Mouse (Mus musculus): Measurements from ENCODE around the gene Taf6l.
A peak's percentile ranks its signal among the peaks of the same experiment; 100 is the strongest.

Taf6l gene

DNA sequence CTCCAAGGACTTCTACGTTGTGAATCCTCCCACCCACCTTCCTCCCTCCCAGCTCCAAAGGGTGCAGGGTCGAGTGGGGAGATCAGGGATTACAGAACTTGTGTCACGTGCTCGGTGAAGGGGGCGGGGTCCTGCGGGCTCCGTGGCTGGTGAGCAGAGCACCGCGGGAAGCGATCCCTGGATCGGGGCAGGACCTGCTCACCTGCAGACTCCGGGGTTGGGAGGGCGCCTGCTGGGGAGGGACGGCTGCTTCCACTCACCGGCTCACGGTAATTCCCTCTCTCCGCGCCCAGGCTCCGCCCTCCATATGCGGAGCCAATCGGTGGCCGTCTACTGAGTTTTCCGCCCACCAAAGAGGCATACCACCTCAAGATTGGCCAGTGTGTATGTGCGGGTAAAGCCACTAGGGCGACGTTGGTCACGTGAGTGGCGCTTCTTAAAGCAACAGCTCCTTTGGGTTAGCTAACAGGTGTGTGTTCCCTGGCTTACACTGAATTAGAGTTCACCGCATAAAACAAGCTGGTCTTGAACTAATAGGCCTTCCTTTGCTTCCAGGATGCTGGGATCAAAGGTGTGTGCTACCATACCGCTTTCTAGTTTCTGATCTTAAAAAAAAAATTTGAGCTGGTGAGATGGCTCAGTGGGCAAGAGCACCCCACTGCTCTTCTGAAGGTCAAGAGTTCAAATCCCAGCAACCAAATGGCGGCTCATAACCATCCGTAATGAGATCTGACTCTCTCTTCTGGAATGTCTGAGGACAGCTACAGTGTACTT lies at the start of gene Taf6l:
TSS of gene Taf6l (minus strand) at position 410 of the 774 bp plus-strand sequence.
- DNase-seq (ENCODE audit: low spot score) = peak; percentile 92

DNA sequence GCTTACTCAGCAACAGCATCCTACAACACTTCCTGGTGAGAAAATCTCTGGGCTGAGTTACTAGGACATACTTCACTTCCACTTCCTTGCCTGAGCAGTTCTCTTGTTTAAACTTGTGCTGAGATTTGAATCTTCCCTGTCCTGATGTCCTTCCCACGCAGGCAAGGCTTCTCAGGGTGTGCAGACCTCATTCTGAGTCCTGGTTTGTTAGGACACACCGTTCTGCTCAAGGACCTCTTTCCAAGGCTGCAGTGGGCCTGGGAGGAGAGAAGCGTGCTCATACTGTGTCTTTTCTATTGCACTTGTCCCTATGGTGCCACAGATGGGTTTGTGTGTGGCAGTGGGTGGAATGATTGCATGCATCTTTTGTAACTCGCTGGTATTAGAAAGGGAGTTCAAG lies 46.8 kb upstream of the Taf6l start:
- DNase-seq (ENCODE audit: low spot score) = no peak

DNA sequence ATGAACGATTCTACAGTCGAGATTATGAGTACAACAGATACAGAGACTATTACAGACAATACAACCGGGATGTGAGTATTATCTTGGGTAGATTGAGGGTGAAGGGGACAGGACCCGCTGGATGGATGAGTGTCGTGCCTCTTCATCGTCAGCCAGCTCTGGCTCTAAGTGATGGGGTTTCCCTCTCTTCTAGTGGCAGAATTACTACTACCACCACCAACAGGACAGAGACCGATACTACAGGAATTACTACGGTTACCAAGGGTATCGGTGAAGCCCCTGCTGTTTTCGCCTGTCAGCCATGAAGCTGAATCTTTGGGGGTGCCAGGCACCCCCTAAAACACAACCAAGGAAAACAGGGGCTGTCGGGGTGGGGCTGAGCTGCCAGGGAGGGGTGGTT lies 45.0 kb upstream of the Taf6l start:
- DNase-seq (ENCODE audit: low spot score) = no peak

DNA sequence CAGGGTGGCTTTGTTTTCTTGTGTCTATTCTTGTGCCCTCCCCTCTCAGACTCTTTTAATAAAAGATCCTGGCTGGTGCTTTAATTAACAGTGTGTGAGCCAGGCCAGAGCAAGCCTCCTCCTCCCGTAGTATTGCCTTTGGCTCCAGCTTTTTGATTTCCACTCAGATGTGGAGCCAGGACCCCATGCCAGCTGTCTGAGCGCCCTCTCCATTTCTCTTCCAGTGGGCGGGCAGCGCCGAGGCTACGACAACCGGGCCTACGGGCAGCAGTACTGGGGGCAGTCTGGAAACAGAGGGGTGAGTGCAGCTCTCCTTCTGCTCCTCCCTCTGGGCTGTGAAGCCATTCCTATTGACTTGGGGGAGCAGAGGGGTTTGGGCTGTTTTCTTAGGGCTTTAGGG lies 44.4 kb upstream of the Taf6l start:
- no peak for DNase-seq (ENCODE audit: low spot score)

DNA sequence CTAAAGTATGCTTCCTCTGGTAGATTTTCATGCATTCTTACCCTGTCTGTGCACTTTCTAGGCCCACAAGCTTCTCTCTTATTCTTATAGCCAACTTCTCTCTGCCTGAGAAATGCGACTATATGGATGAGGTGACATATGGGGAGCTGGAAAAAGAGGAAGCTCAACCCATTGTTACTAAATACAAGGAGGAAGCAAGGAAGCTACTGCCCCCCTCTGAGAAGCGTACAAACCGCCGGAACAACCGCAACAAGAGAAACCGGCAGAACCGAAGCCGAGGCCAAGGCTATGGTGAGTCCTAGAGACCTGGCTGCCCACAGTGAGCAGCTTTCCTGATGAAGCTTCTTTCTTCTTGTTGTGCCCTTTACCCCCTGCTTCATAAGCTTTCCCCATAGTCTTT lies 43.4 kb upstream of the Taf6l start, which contains the start of gene AC129217.1:
TSS of gene AC129217.1 (plus strand) at position 114 of the 400 bp plus-strand sequence.
- DNase-seq (ENCODE audit: low spot score) = no peak

DNA sequence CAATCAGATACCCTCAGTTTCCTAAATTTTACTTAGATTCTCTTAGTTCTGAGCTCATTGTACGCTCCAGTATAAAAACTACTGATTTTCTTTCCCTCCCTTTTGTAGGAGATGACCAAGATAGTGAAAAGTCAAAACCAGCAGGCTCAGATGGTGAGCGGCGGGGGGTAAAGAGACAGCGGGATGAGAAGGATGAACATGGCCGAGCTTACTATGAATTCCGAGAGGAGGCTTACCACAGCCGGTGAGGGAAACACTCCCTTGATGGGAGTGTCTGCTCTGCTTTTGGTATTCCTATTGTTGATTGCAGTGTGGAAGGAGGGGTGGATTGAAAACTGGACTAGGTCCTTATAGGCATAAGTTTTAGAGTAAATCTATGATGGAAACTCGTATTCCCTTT lies 36.5 kb upstream of the Taf6l start:
- no peak for DNase-seq (ENCODE audit: low spot score)

DNA sequence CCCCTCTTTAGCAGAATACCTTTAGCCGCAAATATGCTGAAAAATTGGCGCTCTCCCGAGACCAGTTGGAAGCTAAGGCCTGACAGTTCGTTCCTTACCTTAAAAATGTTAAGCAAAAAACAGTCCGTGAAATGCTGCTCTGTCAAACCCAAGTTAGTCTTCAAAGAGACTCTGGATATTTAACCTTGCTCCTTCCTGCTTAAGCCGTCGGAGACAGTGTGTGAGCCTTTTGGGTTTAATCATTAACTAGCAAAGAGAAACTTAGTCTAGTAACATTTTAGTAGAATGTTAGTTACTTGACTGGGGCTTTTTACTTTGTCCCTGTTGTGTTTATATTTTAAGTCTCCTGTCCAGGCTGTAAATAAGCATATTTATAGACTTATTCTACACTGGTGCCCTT lies 34.9 kb upstream of the Taf6l start:
- DNase-seq (ENCODE audit: low spot score) = no peak

DNA sequence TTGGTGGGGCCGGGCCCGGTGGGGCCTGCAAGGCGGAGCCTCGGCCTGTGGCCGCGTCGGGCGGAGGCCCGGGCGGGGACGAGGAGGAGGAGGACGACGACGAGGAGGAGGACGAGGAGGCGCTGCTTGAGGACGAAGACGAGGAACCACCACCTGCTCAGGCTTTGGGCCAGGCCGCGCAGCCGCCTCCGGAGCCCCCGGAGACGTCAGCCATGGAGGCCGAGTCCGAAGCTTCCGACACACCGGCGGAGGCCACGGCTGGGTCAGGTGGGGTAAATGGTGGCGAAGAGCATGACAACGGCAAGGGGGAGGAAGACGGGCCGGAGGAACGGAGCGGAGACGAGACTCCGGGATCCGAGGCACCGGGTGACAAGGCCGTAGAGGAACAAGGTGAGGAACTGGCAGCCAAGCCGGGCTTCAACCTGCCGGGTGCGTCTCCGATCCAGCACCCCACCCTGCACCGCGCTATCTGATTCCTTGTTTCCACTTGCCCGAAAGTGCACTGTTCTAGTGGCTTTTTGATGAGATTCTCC lies 34.3 kb upstream of the Taf6l start:
- DNase-seq (ENCODE audit: low spot score) = no peak

DNA sequence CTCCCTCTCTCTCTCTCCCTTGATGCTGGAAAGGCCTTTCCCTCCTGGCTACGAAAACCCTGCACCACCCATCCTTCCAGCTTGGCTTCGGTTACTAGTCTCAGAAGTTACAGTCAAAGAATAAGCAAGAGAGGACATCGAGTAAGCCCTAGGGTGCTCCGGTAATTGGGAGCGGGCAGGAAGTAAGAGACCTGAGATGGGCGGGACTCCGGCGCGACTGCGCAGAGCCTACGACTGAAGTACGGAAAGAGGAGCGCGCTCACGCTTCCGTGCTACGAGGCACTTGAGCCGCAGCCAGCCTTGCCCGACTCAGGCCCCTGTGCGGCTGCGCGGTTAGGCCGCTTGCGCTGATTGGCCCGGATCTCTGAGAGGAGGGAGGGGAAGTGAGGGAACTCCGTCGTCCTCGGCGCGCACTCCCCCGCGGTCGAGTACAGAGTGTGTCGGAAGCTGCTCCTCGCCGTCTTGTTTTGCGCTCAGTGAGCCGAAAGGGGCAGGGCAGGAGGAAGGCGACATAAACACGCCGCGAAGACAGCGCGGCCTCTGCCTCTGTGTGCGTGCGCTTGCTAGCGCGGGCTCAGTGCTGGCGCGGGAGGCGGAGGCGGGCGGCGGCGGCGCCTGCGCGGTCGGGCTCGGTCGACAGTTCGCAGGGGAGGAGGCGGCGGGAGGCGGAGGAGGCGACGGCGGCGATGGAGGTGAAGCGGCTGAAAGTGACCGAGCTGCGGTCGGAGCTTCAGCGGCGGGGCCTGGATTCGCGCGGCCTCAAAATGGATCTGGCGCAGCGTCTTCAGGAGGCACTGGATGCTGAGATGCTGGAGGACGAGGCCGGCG lies 33.6 kb upstream of the Taf6l start, which contains the start of gene Hnrnpul2:
TSS of gene Hnrnpul2 (plus strand) at position 415 of the 828 bp plus-strand sequence.
- DNase-seq (ENCODE audit: low spot score) = peak; percentile 99

DNA sequence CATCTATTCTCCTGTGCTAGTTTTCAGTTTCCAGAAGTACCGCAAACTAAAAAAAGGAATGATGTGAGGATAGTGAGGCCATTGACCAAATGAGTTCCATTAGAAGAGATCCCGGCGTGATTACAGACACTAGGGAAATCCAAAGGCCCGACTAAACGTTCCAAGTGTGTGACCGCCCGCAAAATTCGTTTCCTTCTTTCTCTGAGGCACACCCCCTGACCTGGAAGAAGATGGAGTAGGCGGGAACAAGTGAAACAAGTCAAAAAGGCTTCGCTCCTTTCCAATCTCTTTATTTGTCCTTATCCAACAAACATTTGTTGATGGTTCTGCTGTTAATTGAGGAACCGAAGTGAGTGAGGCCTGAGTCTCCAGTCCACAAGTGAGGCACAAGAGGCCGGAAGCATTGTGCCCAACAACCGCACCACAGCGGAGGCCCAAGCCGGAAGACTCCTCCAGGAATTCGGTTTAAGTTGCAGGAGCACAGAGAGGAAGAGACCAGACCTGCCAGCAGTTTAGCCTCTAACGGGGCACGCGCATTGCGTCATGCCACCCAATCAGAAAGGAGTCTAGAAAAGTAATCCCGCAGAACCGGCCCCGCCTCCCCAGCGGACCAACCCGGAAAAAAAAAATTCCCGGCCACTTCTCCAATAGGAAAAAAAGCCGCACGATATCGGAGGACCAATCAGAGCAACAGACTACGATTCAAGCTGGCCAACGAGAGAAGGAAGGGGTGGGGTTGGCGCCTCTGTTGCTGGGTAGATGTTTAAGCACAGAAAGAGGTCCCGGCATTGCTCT lies 32.8 kb upstream of the Taf6l start, which contains the start of gene Ttc9c:
TSS of gene Ttc9c (minus strand) at position 533 of the 795 bp plus-strand sequence.
- DNase-seq (ENCODE audit: low spot score) = peak; percentile 97

DNA sequence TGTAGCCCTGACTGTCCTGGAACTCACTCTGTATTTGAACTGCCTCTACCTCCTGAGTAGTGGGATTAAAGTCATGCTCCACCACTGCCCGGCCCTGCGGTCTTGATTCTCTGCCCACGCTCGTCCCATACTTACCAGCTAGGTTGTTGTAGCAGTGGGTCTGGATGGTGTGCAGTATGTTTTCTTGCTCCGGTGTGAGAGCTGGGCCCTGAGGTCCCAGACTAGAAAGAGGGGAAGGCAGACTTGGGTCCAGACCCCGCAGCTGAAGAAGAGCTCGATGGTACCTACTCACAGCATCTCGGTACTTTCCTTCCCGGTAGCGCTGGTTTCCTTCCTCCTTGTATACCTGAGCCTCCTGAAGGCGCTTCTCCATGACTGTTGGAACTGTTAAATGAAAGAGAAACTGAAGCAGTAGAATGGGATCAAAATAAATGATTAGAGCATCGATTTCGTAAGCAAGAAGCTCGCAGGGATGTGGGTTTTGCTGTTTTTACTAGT lies 32.1 kb upstream of the Taf6l start:
- DNase-seq (ENCODE audit: low spot score) = no peak

DNA sequence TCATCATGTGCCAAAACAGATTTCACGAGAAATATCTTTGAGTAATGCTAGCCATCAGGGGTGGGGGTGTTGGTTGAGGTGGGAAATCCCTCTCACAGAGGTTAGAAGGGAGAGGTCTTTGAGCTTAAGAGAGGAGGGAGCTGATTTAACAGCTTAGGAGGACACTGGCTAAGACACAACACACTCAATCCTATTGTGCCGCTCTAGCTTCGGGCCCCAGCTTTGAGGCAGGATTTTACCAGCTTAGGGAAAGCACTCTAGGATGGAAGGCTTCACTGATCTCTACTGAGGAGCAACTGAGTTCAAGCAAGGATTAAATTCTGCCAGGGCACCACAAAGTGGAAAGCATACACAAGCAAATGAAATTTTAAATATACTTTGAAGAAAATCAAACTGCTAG lies 30.8 kb upstream of the Taf6l start:
- no peak for DNase-seq (ENCODE audit: low spot score)

DNA sequence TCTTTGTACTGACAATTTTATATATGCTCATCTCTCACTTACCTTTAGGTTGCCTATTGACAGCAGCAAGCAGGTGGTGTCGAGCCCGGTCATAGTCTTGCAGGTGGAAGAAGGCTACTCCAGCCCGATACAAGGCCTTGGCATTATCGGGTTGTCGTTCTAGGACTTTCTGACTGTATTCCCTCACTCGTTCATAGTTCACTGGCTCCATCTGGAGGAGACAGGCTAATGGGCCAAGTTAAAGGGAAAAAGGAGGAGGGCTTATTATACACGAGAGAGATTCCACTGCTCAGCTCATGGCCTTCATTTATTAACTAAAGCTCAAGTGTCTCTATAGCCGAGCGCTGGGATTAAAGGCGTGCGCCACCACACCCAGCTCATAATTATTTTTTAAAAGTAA lies 29.6 kb upstream of the Taf6l start:
- no peak for DNase-seq (ENCODE audit: low spot score)

DNA sequence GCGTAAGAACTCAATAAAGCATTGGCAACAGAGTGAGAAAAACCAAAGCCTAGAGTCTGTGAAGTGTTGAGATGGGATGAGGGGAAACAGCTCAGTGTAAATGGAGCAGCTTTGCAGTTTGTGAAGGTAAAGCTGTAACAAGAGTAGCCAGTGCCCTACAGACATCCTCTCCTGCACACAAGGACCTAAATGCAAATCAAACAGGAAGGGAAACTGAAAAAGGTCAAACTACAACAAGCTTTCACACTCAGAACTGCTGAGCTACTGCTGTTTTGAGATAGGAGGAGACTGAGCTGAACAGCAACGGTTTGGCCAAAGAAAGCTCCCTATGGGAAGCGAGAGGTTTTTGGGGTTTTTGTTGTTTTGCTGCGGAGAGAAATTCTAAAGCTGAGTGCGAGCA lies 20.6 kb upstream of the Taf6l start:
- DNase-seq (ENCODE audit: low spot score) = no peak

DNA sequence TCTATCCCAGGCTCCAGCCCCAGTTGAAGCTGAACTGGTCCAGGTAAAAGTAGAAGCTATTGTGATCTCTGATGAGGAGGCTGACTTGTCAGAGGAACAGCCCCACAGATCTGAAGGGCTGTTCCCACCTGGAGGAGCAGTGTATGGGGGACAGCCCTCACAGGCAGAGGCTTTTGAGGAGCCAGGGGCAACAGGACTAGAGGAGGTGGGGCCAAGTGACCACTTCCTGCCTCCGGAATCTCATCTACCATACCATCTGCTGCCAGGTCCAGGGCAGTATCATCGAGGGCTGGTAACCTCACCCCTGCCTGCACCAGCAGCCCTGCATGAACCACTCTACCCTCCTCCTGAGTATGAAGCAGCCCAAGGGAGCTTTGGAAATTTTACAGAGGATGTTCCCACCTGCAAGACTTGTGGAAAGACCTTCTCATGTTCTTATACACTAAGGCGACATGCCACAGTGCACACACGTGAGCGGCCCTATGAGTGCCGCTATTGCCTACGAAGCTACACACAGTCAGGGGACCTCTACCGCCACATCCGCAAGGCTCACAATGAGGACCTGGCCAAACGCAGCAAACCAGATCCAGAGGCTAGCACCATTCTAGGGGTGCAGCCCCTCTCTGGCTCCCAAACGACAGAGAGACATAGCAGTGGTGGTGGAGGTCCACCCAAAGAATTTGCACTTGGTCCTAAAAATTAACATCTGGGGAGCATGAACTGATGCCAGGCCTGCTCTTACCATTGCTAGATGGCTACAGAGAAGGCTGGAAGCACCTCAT lies 17.9 kb upstream of the Taf6l start:
- no peak for DNase-seq (ENCODE audit: low spot score)

DNA sequence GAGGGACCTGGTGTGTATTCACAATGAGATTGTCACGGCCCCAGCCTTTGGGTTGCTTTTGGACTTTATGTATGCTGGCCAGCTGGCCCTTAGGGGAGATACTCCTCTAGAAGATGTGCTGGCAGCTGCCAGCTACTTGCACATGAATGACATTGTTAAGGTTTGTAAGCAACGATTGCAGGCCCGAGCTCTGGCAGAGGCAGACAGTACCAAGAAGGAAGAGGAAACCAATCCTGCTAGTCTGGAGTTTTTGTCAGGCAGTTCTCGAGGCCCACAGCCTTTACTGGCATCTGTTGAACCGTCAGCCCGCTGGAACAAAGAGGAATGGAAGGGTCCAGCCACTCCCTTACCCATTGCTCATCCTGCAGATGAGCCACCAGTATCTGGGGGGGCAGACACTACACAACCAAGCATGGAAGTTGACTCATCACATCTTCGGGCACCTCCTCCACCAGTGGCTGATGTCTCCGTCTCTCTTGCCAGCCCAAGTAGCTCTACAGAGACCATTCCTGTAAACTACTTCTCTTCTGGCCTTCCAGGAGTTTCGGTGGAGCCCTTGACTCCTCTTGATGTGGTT lies 17.1 kb upstream of the Taf6l start:
- no peak for DNase-seq (ENCODE audit: low spot score)

DNA sequence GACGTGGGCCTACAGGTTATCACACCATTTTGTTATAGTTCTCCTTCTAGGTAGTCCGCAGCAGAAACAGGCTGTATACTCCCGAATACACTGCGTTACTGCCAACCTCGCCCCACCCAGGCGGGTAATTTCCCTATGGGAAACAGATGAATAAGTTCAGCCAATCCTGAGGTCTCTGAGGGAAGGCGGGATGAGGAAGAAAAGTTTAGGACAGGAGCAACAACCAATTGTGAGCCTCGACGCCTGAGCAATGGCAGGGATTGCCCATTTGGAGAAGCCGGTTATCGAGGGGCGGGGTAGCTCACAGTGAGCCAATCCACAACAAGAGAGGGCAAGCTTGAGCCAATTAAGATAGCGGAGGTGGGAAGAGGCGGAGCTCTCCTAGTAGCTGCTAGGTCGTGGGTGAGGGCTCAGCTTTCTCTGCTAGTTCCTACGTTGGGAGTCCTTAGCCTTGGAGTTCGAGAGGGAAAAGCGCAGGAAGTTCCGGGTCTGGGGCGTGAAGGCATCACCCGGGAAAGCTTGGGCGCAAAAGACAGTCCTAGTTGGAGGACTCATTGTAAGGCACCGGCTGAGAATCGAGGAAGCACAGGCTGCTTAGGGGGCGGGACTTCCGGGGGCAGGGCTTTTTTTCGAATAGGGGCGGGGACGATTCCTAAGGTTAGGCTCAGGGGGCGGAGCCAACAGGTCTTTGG lies 16.1 kb upstream of the Taf6l start, which contains the start of gene Zbtb3:
TSS of gene Zbtb3 (plus strand) at position 426 of the 692 bp plus-strand sequence.
- DNase-seq (ENCODE audit: low spot score) = peak; percentile 96

DNA sequence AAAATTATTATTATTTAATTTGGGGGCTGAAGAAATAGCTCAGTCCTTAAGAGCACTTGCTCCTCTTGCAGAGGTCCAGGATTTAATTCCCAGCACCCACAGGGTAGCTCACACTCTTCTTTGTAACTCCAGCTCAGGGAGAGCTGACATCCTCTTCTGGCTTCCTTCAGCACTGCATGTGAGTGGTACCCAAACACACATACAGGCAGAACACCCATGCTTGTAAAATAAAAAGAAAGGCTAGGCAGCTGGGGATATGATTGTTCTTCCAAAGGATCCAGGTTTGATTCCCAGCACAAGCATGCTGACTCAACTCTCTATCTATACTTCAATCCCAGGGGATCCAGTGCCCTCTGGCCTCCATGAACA lies 12.7 kb upstream of the Taf6l start:
- DNase-seq (ENCODE audit: low spot score) = no peak

DNA sequence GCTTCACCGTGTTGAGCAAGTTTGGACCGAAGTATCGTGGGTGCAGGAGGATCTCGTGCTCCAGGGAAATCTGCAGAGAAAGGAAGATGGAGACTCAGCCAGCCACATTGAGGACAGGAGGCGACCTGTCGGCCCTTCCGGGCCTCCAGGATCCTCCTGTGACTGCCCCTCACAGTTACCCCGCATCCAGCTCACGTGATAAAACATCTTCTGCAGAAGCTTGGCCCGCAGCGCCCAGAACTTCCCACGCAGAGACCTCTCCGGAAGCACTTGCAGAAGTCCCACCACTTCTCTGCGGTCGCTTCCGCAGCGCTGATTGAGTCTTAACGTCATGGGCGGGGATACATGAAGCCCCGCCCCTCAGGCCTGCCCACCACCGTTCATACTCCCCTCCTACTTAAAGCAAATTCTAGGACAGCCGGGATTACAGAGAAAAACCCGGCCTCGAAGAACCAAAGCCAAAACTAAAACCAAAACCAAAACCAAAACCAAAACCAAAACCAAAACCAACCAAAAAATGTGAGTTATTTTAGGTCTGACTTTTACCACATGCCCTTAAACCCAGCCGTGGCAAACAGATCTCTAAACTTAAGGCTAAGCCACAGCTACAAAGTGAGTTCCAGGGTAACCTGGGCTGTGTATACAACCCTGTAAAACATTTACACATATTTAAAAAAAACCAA lies 12.2 kb upstream of the Taf6l start, which contains the start of gene Polr2g:
TSS of gene Polr2g (minus strand) at position 314 of the 683 bp plus-strand sequence.
- DNase-seq (ENCODE audit: low spot score) = peak; percentile 89

Measured in testis, postnatal 14 days (tissue).